Mouse (Mus musculus) neural tube, embryonic 13.5 days (tissue): ENCODE results near the gene Safb2. TPM values are rescaled to one million over a fixed set of nuclear protein-coding genes. Genes with fewer than 3 reads are reported as not detected.

Experiments
- ATAC-seq: fragments of 200-750 bp; cut with Nextera tagmentation; 2 replicates; pipeline ENCODE4 v1.8.0; 2017; ENCODE audit warnings: low read depth, mild to moderate bottlenecking, moderate TSS enrichment, moderate library complexity
- H3K27ac ChIP-seq: fragments of 300-500 bp; sonication (generic); replicated peaks from 2 replicates; pipeline ENCODE4 v1.5.1; 2015; ENCODE audit warnings: moderate library complexity, mild to moderate bottlenecking, inconsistent platforms
- H3K27me3 ChIP-seq: fragments of 300-500 bp; sonication (generic); 2 replicates; pipeline ENCODE4 v1.6.1; 2015; ENCODE audit warnings: mild to moderate bottlenecking, inconsistent platforms
- H3K36me3 ChIP-seq: fragments of 300-500 bp; sonication (generic); 2 replicates; pipeline ENCODE4 v1.6.1; 2015; ENCODE audit warnings: mild to moderate bottlenecking, inconsistent platforms
- H3K4me1 ChIP-seq: fragments of 300-500 bp; sonication (generic); replicated peaks from 2 replicates; pipeline ENCODE4 v1.6.1; 2015; ENCODE audit warnings: inconsistent platforms
- H3K4me2 ChIP-seq: fragments of 300-500 bp; sonication (generic); 2 replicates; pipeline ENCODE4 v1.6.1; 2015; ENCODE audit warnings: inconsistent platforms, mild to moderate bottlenecking, moderate library complexity
- H3K4me3 ChIP-seq: fragments of 300-500 bp; sonication (generic); 2 replicates; pipeline ENCODE4 v1.5.1; 2015; ENCODE audit warnings: mild to moderate bottlenecking, inconsistent platforms
- H3K9ac ChIP-seq: fragments of 300-500 bp; sonication (generic); 2 replicates; pipeline ENCODE4 v1.6.1; 2015; ENCODE audit warnings: moderate library complexity, mild to moderate bottlenecking, inconsistent platforms
- H3K9me3 ChIP-seq: fragments of 300-500 bp; sonication (generic); 2 replicates; pipeline ENCODE4 v1.6.1; 2016; ENCODE audit warnings: inconsistent platforms
- WGBS: fragments of 180-500 bp; shearing (Covaris S2); methylation state at CpG from one replicate; pipeline ENCODE4 v1.1.7; 2015; 5-methylcytosine and 5-hydroxymethylcytosine counted together
- polyA plus RNA-seq: library from polyadenylated mRNA; unstranded; fragments of >200 nt; fragmentation: Nextera tagmentation; extraction: Ambion mirVana; gene quantifications from 2 replicates; pipeline ENCODE4 v1.2.1, GENCODE M21; 2015

The Safb2 gene
- polyA plus RNA-seq, 1 experiment from 2014 or later = 67.6 TPM

- WGBS = 43% methylated on average over 6 of the region's 6 CpGs
- Histone ChIP-seq H3K4me3 (no peak overlapping the region), H3K27ac (no peak overlapping the region), H3K4me1 (peaks cover 59% of the 10 kb centered on the region), H3K9ac (no peak overlapping the region), H3K27me3 (peaks cover 4% of the 10 kb centered on the region; the same call in 1 of the 2 replicates), H3K36me3 (no peaks in the 10 kb centered on the region), H3K4me2 (no peak overlapping the region), H3K9me3 (no peaks in the 10 kb centered on the region)
- no peak for ATAC-seq
These were observed 43.8 kb downstream of the Safb2 start for GRCm38 (mm10) chr17:56540562-56540975.

- Histone ChIP-seq H3K36me3 (no peaks in the 10 kb centered on the region), H3K27me3 (peaks cover 4% of the 10 kb centered on the region; the same call in 1 of the 2 replicates), H3K9me3 (no peaks in the 10 kb centered on the region), H3K4me1 (peaks cover 58% of the 10 kb centered on the region), H3K27ac (peak overlapping the region; percentile 57), H3K9ac (no peak overlapping the region), H3K4me3 (no peak overlapping the region), H3K4me2 (no peak overlapping the region)
- WGBS = 4% methylated on average over 8 of the region's 8 CpGs
- 0 out of 2 replicates have a peak, but pooled peaks have one; percentile 5 for ATAC-seq
These were observed 46.5 kb downstream of the Safb2 start for GRCm38 (mm10) chr17:56537912-56538311.

GRCm38 (mm10) chr17:56536874-56537273 is 47.5 kb downstream of the Safb2 start:
- Histone ChIP-seq H3K4me2 (no peak overlapping the region), H3K27me3 (peaks cover 4% of the 10 kb centered on the region; the same call in 1 of the 2 replicates), H3K9ac (no peak overlapping the region), H3K27ac (peak overlapping the region; percentile 84), H3K9me3 (no peaks in the 10 kb centered on the region), H3K4me3 (no peak overlapping the region), H3K4me1 (peaks cover 49% of the 10 kb centered on the region), H3K36me3 (no peaks in the 10 kb centered on the region)
- 39% methylated on average over 3 of the region's 3 CpGs for WGBS
- peak; percentile 40 for ATAC-seq

GRCm38 (mm10) chr17:56536192-56536591 is 48.2 kb downstream of the Safb2 start:
- Histone ChIP-seq H3K27ac (peak overlapping the region; percentile 84), H3K4me2 (no peak overlapping the region), H3K36me3 (no peaks in the 10 kb centered on the region), H3K27me3 (peaks cover 3% of the 10 kb centered on the region; the same call in 1 of the 2 replicates), H3K4me1 (peaks cover 49% of the 10 kb centered on the region), H3K4me3 (no peak overlapping the region), H3K9me3 (no peaks in the 10 kb centered on the region), H3K9ac (no peak overlapping the region)
- ATAC-seq = peak; percentile 59
- 29% methylated on average over 14 of the region's 14 CpGs for WGBS

- WGBS = 79% methylated on average over 4 of the region's 4 CpGs
- Histone ChIP-seq H3K36me3 (no peaks in the 10 kb centered on the region), H3K4me2 (no peak overlapping the region), H3K27me3 (peaks cover 10% of the 10 kb centered on the region; the same call in 1 of the 2 replicates), H3K9me3 (no peaks in the 10 kb centered on the region), H3K4me3 (no peak overlapping the region), H3K9ac (no peak overlapping the region), H3K4me1 (no peaks in the 10 kb centered on the region), H3K27ac (no peak overlapping the region)
- ATAC-seq = no peak
These were observed 59.4 kb downstream of the Safb2 start for GRCm38 (mm10) chr17:56524943-56525342.

- Histone ChIP-seq H3K4me1 (no peaks in the 10 kb centered on the region), H3K36me3 (no peaks in the 10 kb centered on the region), H3K9ac (no peak overlapping the region), H3K27me3 (peaks cover 10% of the 10 kb centered on the region; the same call in 1 of the 2 replicates), H3K9me3 (no peaks in the 10 kb centered on the region), H3K4me3 (no peak overlapping the region), H3K4me2 (no peak overlapping the region), H3K27ac (no peak overlapping the region)
- no peak for ATAC-seq
- 67% methylated on average over 1 of the region's 1 CpGs for WGBS
These were observed 61.6 kb downstream of the Safb2 start for GRCm38 (mm10) chr17:56522744-56523143.

- Histone ChIP-seq H3K36me3 (no peaks in the 10 kb centered on the region), H3K4me2 (peak overlapping the region; percentile 22), H3K9me3 (no peaks in the 10 kb centered on the region), H3K27me3 (peaks cover 40% of the 10 kb centered on the region), H3K9ac (peak overlapping the region; percentile 38), H3K4me3 (no peak overlapping the region), H3K4me1 (peaks cover 30% of the 10 kb centered on the region), H3K27ac (peak overlapping the region; percentile 65)
- 11% methylated on average over 13 of the region's 13 CpGs for WGBS
- ATAC-seq = peak; percentile 66
These were observed 68.5 kb downstream of the Safb2 start for GRCm38 (mm10) chr17:56515690-56516410.

- WGBS = 54% methylated on average over 12 of the region's 12 CpGs
- Histone ChIP-seq H3K4me2 (no peak overlapping the region), H3K27ac (0 out of 2 replicates have a peak overlapping the region, but pooled peaks have one; percentile 65), H3K36me3 (no peaks in the 10 kb centered on the region), H3K9me3 (no peaks in the 10 kb centered on the region), H3K9ac (0 out of 2 replicates have a peak overlapping the region, but pooled peaks have one; percentile 38), H3K4me3 (no peak overlapping the region), H3K4me1 (peaks cover 40% of the 10 kb centered on the region), H3K27me3 (peaks cover 49% of the 10 kb centered on the region)
- ATAC-seq = no peak
These were observed 69.5 kb downstream of the Safb2 start for GRCm38 (mm10) chr17:56514916-56515315.

GRCm38 (mm10) chr17:56514330-56514729 is 70.1 kb downstream of the Safb2 start:
- Histone ChIP-seq H3K36me3 (no peaks in the 10 kb centered on the region), H3K4me1 (peaks cover 46% of the 10 kb centered on the region), H3K9me3 (no peaks in the 10 kb centered on the region), H3K27me3 (peaks cover 49% of the 10 kb centered on the region), H3K27ac (no peak overlapping the region), H3K9ac (no peak overlapping the region), H3K4me3 (no peak overlapping the region), H3K4me2 (no peak overlapping the region)
- ATAC-seq = no peak

- WGBS = 57% methylated on average over 22 of the region's 22 CpGs
- peak within 1 kb of the TSS; percentile 35; the same call in 1 of the 2 replicates for H3K9ac ChIP-seq
These were observed 72.1 kb downstream of the Safb2 start, which contains the start of gene Znrf4 for GRCm38 (mm10) chr17:56512310-56512709. Znrf4 (minus strand) TSS chr17:56512431.

GRCm38 (mm10) chr17:56511707-56512090 is 72.7 kb downstream of the Safb2 start:
- no peaks in the 10 kb centered on the region for H3K36me3 ChIP-seq
- 22% methylated on average over 29 of the region's 29 CpGs for WGBS
- peak overlapping the region; percentile 43 for H3K4me2 ChIP-seq
- peak overlapping the region; percentile 22 for H3K4me3 ChIP-seq
- peaks cover 49% of the 10 kb centered on the region for H3K27me3 ChIP-seq
- no peak overlapping the region for H3K27ac ChIP-seq
- H3K9me3 ChIP-seq = no peaks in the 10 kb centered on the region
- H3K9ac ChIP-seq = peak overlapping the region; percentile 35; the same call in 1 of the 2 replicates
- H3K4me1 ChIP-seq = peaks cover 68% of the 10 kb centered on the region
- ATAC-seq = no peak

More at GRCm38 (mm10) chr17:56512310-56512709, 72.1 kb downstream of the Safb2 start, which contains the start of gene Znrf4:
- ATAC-seq = no peak
- H3K27ac ChIP-seq = no peak within 1 kb of the TSS
- peak within 1 kb of the TSS; percentile 43 for H3K4me2 ChIP-seq
- no peaks in the 10 kb centered on the region for H3K36me3 ChIP-seq
- H3K27me3 ChIP-seq = peaks cover 49% of the 10 kb centered on the region
- peak within 1 kb of the TSS; percentile 22 for H3K4me3 ChIP-seq
- H3K4me1 ChIP-seq = peaks cover 62% of the 10 kb centered on the region
- no peaks in the 10 kb centered on the region for H3K9me3 ChIP-seq

GRCm38 (mm10) chr17:56510970-56511706 is 73.2 kb downstream of the Safb2 start:
- ATAC-seq = no peak
- 6% methylated on average over 60 of the region's 60 CpGs for WGBS
- Histone ChIP-seq H3K4me2 (peak overlapping the region; percentile 43), H3K27me3 (peaks cover 49% of the 10 kb centered on the region), H3K4me3 (peak overlapping the region; percentile 22), H3K4me1 (peaks cover 67% of the 10 kb centered on the region), H3K27ac (no peak overlapping the region), H3K9me3 (no peaks in the 10 kb centered on the region), H3K36me3 (no peaks in the 10 kb centered on the region), H3K9ac (peak overlapping the region; percentile 35; the same call in 1 of the 2 replicates)
